Mouse (Mus musculus) liver, adult 2 months (tissue): Measurements from ENCODE around the gene Rgcc. TPM values are rescaled to one million over a fixed set of nuclear protein-coding genes. Genes with fewer than 3 reads are reported as not detected.

Experiments used
- DNase-seq: peaks from one replicate; pipeline ENCODE4 v3.0.0-alpha.2; 2011; ENCODE audit warnings: low read depth, low spot score; ENCODE audit errors: extremely low read depth
- H3K27ac ChIP-seq: fragments of 200-500 bp; replicated peaks from 2 replicates; pipeline ENCODE4 v1.5.1; 2012; ENCODE audit warnings: low read depth, mild to moderate bottlenecking, control low read depth, inconsistent platforms, low read length; ENCODE audit not compliant: insufficient read depth
- H3K27me3 ChIP-seq: fragments of 200-500 bp; 2 replicates; pipeline ENCODE4 v1.6.1; 2012; ENCODE audit warnings: mild to moderate bottlenecking, moderate library complexity, low read length, inconsistent platforms; ENCODE audit not compliant: control insufficient read depth, insufficient read depth
- H3K36me3 ChIP-seq: fragments of 200-500 bp; 2 replicates; pipeline ENCODE4 v1.6.1; 2012; ENCODE audit warnings: low read length, inconsistent platforms; ENCODE audit not compliant: control insufficient read depth, insufficient read depth
- H3K4me1 ChIP-seq: fragments of 200-500 bp; 2 replicates; pipeline ENCODE4 v1.6.1; 2011; ENCODE audit warnings: low read length; ENCODE audit not compliant: control insufficient read depth, insufficient read depth
- H3K4me3 ChIP-seq: fragments of 200-500 bp; 2 replicates; pipeline ENCODE4 v1.5.1; 2011; ENCODE audit warnings: low read depth, mild to moderate bottlenecking, control low read depth, low read length, moderate library complexity; ENCODE audit not compliant: insufficient read depth
- H3K79me2 ChIP-seq: fragments of 200-500 bp; 2 replicates; pipeline ENCODE4 v1.6.1; 2012; ENCODE audit warnings: inconsistent platforms, mild to moderate bottlenecking, low read length, moderate library complexity; ENCODE audit not compliant: control insufficient read depth, insufficient read depth
- H3K9ac ChIP-seq: fragments of 200-500 bp; 2 replicates; pipeline ENCODE4 v1.6.1; 2012; ENCODE audit warnings: low read depth, mild to moderate bottlenecking, control low read depth, inconsistent platforms, low read length
- CTCF ChIP-seq: fragments of 200-500 bp; IDR thresholded peaks from 2 replicates; pipeline ENCODE4 v1.5.1; 2011; ENCODE audit warnings: low read depth, low read length, control low read depth
- POLR2A ChIP-seq: fragments of 200-500 bp; IDR thresholded peaks from 2 replicates; pipeline ENCODE4 v1.6.1; 2011; ENCODE audit warnings: low read length, control low read depth; ENCODE audit not compliant: insufficient read depth; ENCODE audit errors: extremely low read depth
- WGBS: fragments of 180-500 bp; shearing (Covaris S2); methylation state at CpG from one replicate; pipeline ENCODE4 v1.1.7; 2018; 5-methylcytosine and 5-hydroxymethylcytosine counted together
- polyA plus RNA-seq: library from polyadenylated mRNA; depleted of rRNA; stranded (reverse); fragments of >200 nt; gene quantifications from 2 replicates; pipeline ENCODE4 v1.2.3, GENCODE M21; 2012; rRNA removed
- total RNA-seq: library from RNA; depleted of rRNA; stranded (reverse); fragments of >200 nt; gene quantifications from 2 replicates; pipeline ENCODE4 v1.2.3, GENCODE M21; 2014; rRNA removed

Rgcc gene
- total and polyA plus RNA-seq, 2 experiments: 0.18 to 0.61 TPM

- WGBS: 86% methylated on average over 12 of the region's 12 CpGs
- H3K27me3 ChIP-seq: no peaks in the 10 kb centered on the region
Measured at GRCm38 (mm10) chr14:79239402-79239801, 62.0 kb downstream of the Rgcc start.

More at GRCm38 (mm10) chr14:79239402-79239801, 62.0 kb downstream of the Rgcc start:
- TF ChIP-seq CTCF (no peak), POLR2A (no peak)
- H3K9ac ChIP-seq: no peak overlapping the region
- no peaks in the 10 kb centered on the region for H3K36me3 ChIP-seq
- H3K27ac ChIP-seq: no peak overlapping the region
- H3K4me1 ChIP-seq: no peaks in the 10 kb centered on the region
- H3K79me2 ChIP-seq: no peaks in the 10 kb centered on the region
- no peak for DNase-seq
- H3K4me3 ChIP-seq: no peak overlapping the region

Other genes starting within 250 kb of the Rgcc start
- gene Zfp957, start 54.3 kb downstream of the Rgcc start, total RNA-seq: not detected in 2 replicates
- not detected in 2 replicates for gene Zfp957, start 54.3 kb downstream of the Rgcc start, polyA plus RNA-seq
- gene Naa16, start 89.1 kb upstream of the Rgcc start, total RNA-seq: 3.9 and 5.2 TPM in 2 replicates
- 2.0 and 2.2 TPM in 2 replicates for gene Naa16, start 89.1 kb upstream of the Rgcc start, polyA plus RNA-seq
- 7.8 and 10.3 TPM in 2 replicates for gene Mtrf1, start 96.1 kb upstream of the Rgcc start, total RNA-seq
- gene Mtrf1, start 96.1 kb upstream of the Rgcc start, polyA plus RNA-seq: 2.2 and 2.3 TPM in 2 replicates
- 6.6 and 7.3 TPM in 2 replicates for gene Kbtbd7, start 124.9 kb upstream of the Rgcc start, total RNA-seq
- gene Kbtbd7, start 124.9 kb upstream of the Rgcc start, polyA plus RNA-seq: 3.8 and 4.3 TPM in 2 replicates
- 0.13 and 0.18 TPM in 2 replicates for gene Kbtbd6, start 150.2 kb upstream of the Rgcc start, total RNA-seq
- gene Kbtbd6, start 150.2 kb upstream of the Rgcc start, polyA plus RNA-seq: not detected in 2 replicates
- 13.8 and 15.9 TPM in 2 replicates for gene Elf1, start 179.5 kb upstream of the Rgcc start, total RNA-seq
- 5.1 and 6.4 TPM in 2 replicates for gene Elf1, start 179.5 kb upstream of the Rgcc start, polyA plus RNA-seq
- 6.1 and 7.7 TPM in 2 replicates for gene Wbp4, start 179.9 kb upstream of the Rgcc start, total RNA-seq
- 2.1 and 2.5 TPM in 2 replicates for gene Wbp4, start 179.9 kb upstream of the Rgcc start, polyA plus RNA-seq